Mouse (Mus musculus): ENCODE results near the gene Zkscan7.

GRCm38 (mm10) chr9:122836790-122837189 lies 48.7 kb upstream of the Zkscan7 start:
- TF ChIP-seq POLR2A (IDR thresholded peaks at IDR 0.05; ENCODE audit: borderline replicate concordance, extremely low read depth, low read depth, low read length) (no peak), CTCF (IDR thresholded peaks at IDR 0.05; ENCODE audit: insufficient read depth, low read length) (no peak)

All from lung, adult 2 months (tissue).